Mouse (Mus musculus): ENCODE measurements around the gene Nipsnap2. TPM values are rescaled to one million over a fixed set of nuclear protein-coding genes. Genes with fewer than 3 reads are reported as not detected.
A peak's percentile ranks its signal among the peaks of the same experiment; 100 is the strongest.

Gene Nipsnap2
- polyA plus RNA-seq, 1 experiment from 2014 or later: 363 TPM

GRCm38 (mm10) chr5:129778996-129779716 is 54.3 kb downstream of the Nipsnap2 start:
- ATAC-seq (ENCODE audit: insufficient number of reproducible peaks, insufficient read depth, low FRiP score, low read depth): peak; percentile 83
- no peaks in the 10 kb centered on the region for H3K9me3 ChIP-seq (ENCODE audit: control insufficient read depth, low read length)
- H3K27me3 ChIP-seq (ENCODE audit: control insufficient read depth, insufficient read depth, low read length): no peaks in the 10 kb centered on the region
- 0 out of 4 replicates have a peak overlapping the region, but pooled peaks have one; percentile 29 to 39 for H3K27ac ChIP-seq (replicated peaks in 1 of 2; ENCODE audit: control insufficient read depth in 1 of 2, insufficient read depth in 1 of 2, low read depth in 2 of 2, low read length in 2 of 2)
- no peaks in the 10 kb centered on the region for H3K36me3 ChIP-seq (ENCODE audit: control insufficient read depth, insufficient read depth, low read length)
- H3K4me1 ChIP-seq (ENCODE audit: control insufficient read depth in 2 of 2, insufficient read depth in 2 of 2, low read length in 2 of 2): peaks cover 2 to 4% of the 10 kb centered on the region in 2 experiments; a peak in 1 of 4 replicates
- peak overlapping the region; percentile 77 for H3K9ac ChIP-seq (ENCODE audit: low read length)
- H3K4me2 ChIP-seq (ENCODE audit: low read length): peak overlapping the region; percentile 93
- under 1% methylated on average over 32 of the region's 32 CpGs for WGBS
- peak overlapping the region; percentile 54 to 62 for H3K4me3 ChIP-seq (ENCODE audit: control insufficient read depth in 1 of 2, insufficient read depth in 1 of 2, low read depth in 1 of 2, low read length in 2 of 2)

GRCm38 (mm10) chr5:129780131-129780530 is 55.3 kb downstream of the Nipsnap2 start:
- WGBS: 90% methylated on average over 3 of the region's 3 CpGs
- no peak overlapping the region for H3K4me2 ChIP-seq (ENCODE audit: low read length)

DNA sequence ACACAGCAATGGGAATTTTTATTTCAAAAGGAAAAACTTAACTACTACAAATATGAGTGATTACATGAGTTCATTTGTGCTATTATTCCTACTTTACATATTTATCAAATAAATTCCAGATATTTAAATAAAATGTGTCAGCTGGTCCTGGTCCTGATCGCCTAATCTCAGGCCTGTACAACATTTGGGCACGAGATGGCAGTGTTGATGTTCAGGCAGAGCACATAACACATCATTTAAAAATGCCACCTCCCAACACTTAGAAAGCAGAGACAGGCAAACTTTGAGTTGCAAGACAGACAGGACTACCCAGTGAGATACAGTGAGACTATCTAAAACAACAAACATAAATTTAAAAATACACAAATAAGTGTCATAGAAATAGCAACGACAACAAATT is 57.3 kb downstream of the Nipsnap2 start:
- Histone ChIP-seq H3K36me3 (ENCODE audit: control insufficient read depth, insufficient read depth, low read length) (no peaks in the 10 kb centered on the region), H3K4me3 (ENCODE audit: control insufficient read depth in 1 of 2, insufficient read depth in 1 of 2, low read depth in 1 of 2, low read length in 2 of 2) (no peak overlapping the region), H3K27ac (replicated peaks in 1 of 2; ENCODE audit: control insufficient read depth in 1 of 2, insufficient read depth in 1 of 2, low read depth in 2 of 2, low read length in 2 of 2) (no peak overlapping the region), H3K4me1 (ENCODE audit: control insufficient read depth in 2 of 2, insufficient read depth in 2 of 2, low read length in 2 of 2) (peaks cover 2 to 10% of the 10 kb centered on the region in 2 experiments; a peak in 3 of 4 replicates), H3K9ac (ENCODE audit: low read length) (no peak overlapping the region), H3K27me3 (ENCODE audit: control insufficient read depth, insufficient read depth, low read length) (no peaks in the 10 kb centered on the region), H3K4me2 (ENCODE audit: low read length) (no peak overlapping the region), H3K9me3 (ENCODE audit: control insufficient read depth, low read length) (no peaks in the 10 kb centered on the region)
- ATAC-seq (ENCODE audit: insufficient number of reproducible peaks, insufficient read depth, low FRiP score, low read depth): no peak
- WGBS: 39% methylated on average over 3 of the region's 3 CpGs

More at GRCm38 (mm10) chr5:129780131-129780530, 55.3 kb downstream of the Nipsnap2 start:
- Histone ChIP-seq H3K36me3 (ENCODE audit: control insufficient read depth, insufficient read depth, low read length) (no peaks in the 10 kb centered on the region), H3K27me3 (ENCODE audit: control insufficient read depth, insufficient read depth, low read length) (no peaks in the 10 kb centered on the region), H3K4me3 (ENCODE audit: control insufficient read depth in 1 of 2, insufficient read depth in 1 of 2, low read depth in 1 of 2, low read length in 2 of 2) (no peak overlapping the region), H3K9ac (ENCODE audit: low read length) (no peak overlapping the region), H3K9me3 (ENCODE audit: control insufficient read depth, low read length) (no peaks in the 10 kb centered on the region), H3K4me1 (ENCODE audit: control insufficient read depth in 2 of 2, insufficient read depth in 2 of 2, low read length in 2 of 2) (peaks cover 2 to 4% of the 10 kb centered on the region in 2 experiments; a peak in 1 of 4 replicates), H3K27ac (replicated peaks in 1 of 2; ENCODE audit: control insufficient read depth in 1 of 2, insufficient read depth in 1 of 2, low read depth in 2 of 2, low read length in 2 of 2) (no peak overlapping the region)
- no peak for ATAC-seq (ENCODE audit: insufficient number of reproducible peaks, insufficient read depth, low FRiP score, low read depth)

DNA sequence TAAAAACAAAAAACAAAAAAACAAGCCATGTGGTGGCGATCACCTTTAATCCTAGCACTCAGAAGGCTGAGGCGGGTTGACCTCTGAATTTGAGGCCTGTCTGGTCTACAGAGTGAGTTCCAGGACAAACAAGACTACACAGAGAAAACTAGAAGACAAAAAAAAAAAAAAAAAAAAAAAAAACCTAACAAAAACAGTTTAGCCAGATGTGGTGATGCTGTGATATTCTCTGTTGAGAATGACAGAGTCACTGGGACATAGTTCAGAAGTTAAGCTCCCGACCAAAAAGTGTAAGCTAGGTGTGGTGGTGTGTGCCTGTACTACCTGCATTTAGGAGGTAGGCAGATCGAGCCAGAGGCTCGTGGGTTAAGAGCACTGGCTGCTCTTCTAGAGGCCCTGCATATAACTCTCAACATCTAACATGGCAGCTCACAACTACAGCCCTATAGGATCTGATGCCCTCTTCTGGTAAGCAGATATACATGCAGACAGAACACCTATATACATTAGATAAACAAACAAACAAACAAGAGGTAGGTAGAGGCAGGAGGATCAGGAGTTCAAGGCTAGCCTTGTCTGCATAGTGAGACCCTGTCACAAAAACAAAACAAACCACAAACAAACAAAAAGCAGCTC is 60.5 kb downstream of the Nipsnap2 start:
- H3K9ac ChIP-seq (ENCODE audit: low read length): no peak overlapping the region
- 87% methylated on average over 5 of the region's 5 CpGs for WGBS
- peaks cover 20% of the 10 kb centered on the region for H3K36me3 ChIP-seq (ENCODE audit: control insufficient read depth, insufficient read depth, low read length)
- no peaks in the 10 kb centered on the region for H3K9me3 ChIP-seq (ENCODE audit: control insufficient read depth, low read length)
- H3K27ac ChIP-seq (replicated peaks in 1 of 2; ENCODE audit: control insufficient read depth in 1 of 2, insufficient read depth in 1 of 2, low read depth in 2 of 2, low read length in 2 of 2): no peak overlapping the region
- H3K4me1 ChIP-seq (ENCODE audit: control insufficient read depth in 2 of 2, insufficient read depth in 2 of 2, low read length in 2 of 2): peaks cover 0 to 20% of the 10 kb centered on the region in 2 experiments; a peak in 3 of 4 replicates
- H3K4me3 ChIP-seq (ENCODE audit: control insufficient read depth in 1 of 2, insufficient read depth in 1 of 2, low read depth in 1 of 2, low read length in 2 of 2): no peak overlapping the region
- no peak for ATAC-seq (ENCODE audit: insufficient number of reproducible peaks, insufficient read depth, low FRiP score, low read depth)
- H3K4me2 ChIP-seq (ENCODE audit: low read length): no peak overlapping the region
- H3K27me3 ChIP-seq (ENCODE audit: control insufficient read depth, insufficient read depth, low read length): no peaks in the 10 kb centered on the region

- H3K4me1 ChIP-seq (ENCODE audit: control insufficient read depth in 2 of 2, insufficient read depth in 2 of 2, low read length in 2 of 2): peaks cover 0 to 20% of the 10 kb centered on the region in 2 experiments; a peak in 3 of 4 replicates
- H3K4me3 ChIP-seq (ENCODE audit: control insufficient read depth in 1 of 2, insufficient read depth in 1 of 2, low read depth in 1 of 2, low read length in 2 of 2): peak overlapping the region; percentile 73 to 92; a peak in 3 of 4 replicates
- peak overlapping the region; percentile 99 for H3K9ac ChIP-seq (ENCODE audit: low read length)
- peak overlapping the region; percentile 94 for H3K4me2 ChIP-seq (ENCODE audit: low read length)
- H3K36me3 ChIP-seq (ENCODE audit: control insufficient read depth, insufficient read depth, low read length): peaks cover 28% of the 10 kb centered on the region
- no peak for ATAC-seq (ENCODE audit: insufficient number of reproducible peaks, insufficient read depth, low FRiP score, low read depth)
- no peaks in the 10 kb centered on the region for H3K27me3 ChIP-seq (ENCODE audit: control insufficient read depth, insufficient read depth, low read length)
- H3K9me3 ChIP-seq (ENCODE audit: control insufficient read depth, low read length): no peaks in the 10 kb centered on the region
- 74% methylated on average over 6 of the region's 6 CpGs for WGBS
- H3K27ac ChIP-seq (replicated peaks in 1 of 2; ENCODE audit: control insufficient read depth in 1 of 2, insufficient read depth in 1 of 2, low read depth in 2 of 2, low read length in 2 of 2): peak overlapping the region; percentile 95 to 99; a peak in 3 of 4 replicates
Observed at GRCm38 (mm10) chr5:129786161-129786560, 61.3 kb downstream of the Nipsnap2 start.

DNA sequence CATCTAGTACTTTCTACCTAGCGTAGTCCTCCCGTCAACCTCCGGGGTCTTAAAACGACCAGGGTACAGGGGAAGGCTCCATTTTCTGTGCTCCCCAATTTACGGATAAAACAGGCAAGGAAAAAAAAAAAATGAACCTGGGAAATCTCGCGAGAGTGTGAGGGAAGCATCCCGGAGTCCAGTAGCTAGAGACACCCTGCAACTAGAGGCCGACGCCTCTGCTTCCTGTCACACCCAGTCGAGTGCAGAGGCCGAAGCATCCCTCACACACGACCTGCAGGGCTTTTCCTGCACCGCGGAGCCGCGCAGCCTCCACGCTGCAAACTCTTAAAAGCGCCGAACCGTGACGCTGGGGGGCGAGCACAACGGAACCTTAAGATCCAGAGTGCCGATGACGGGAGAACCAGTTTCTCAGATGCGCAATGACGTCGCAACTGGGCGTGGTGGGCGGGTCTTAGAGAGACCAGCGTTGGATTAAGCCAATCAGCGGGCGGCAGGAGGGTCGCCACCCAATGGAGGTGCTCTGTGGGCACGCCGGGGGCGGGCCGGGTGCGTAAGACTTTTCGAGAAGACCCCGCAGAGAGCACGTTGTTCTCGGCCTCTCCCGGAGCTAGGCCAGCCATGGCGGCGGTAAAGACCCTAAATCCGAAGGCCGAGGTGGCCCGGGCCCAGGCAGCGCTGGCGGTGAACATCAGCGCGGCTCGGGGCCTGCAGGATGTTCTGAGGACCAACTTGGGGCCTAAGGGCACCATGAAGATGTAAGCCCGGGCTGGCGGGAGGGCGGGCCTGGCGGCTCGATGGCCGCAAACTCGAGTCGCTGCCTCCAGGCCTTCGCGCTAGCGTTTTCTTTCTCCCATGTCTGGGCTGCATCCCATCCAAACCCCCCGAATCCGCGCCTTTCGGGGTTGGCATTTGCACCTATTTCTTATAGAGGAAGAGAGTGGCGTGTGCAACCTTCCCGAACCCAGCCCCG is 62.2 kb downstream of the Nipsnap2 start, which contains the start of gene Psph:
Psph (minus strand) TSS at position 632 of the 973 bp plus-strand sequence.
- peak within 1 kb of the TSS; percentile 99 for H3K9ac ChIP-seq (ENCODE audit: low read length)
- H3K4me2 ChIP-seq (ENCODE audit: low read length): peak within 1 kb of the TSS; percentile 94
- peak; percentile 99 for ATAC-seq (ENCODE audit: insufficient number of reproducible peaks, insufficient read depth, low FRiP score, low read depth)
- peaks cover 37% of the 10 kb centered on the region for H3K36me3 ChIP-seq (ENCODE audit: control insufficient read depth, insufficient read depth, low read length)
- WGBS: under 1% methylated on average over 73 of the region's 73 CpGs
- H3K9me3 ChIP-seq (ENCODE audit: control insufficient read depth, low read length): no peaks in the 10 kb centered on the region
- H3K4me3 ChIP-seq (ENCODE audit: control insufficient read depth in 1 of 2, insufficient read depth in 1 of 2, low read depth in 1 of 2, low read length in 2 of 2): peak within 1 kb of the TSS; percentile 79 to 92
- peak within 1 kb of the TSS; percentile 95 to 99 for H3K27ac ChIP-seq (replicated peaks in 1 of 2; ENCODE audit: control insufficient read depth in 1 of 2, insufficient read depth in 1 of 2, low read depth in 2 of 2, low read length in 2 of 2)
- H3K27me3 ChIP-seq (ENCODE audit: control insufficient read depth, insufficient read depth, low read length): no peaks in the 10 kb centered on the region
- peaks cover 0 to 20% of the 10 kb centered on the region in 2 experiments; a peak in 3 of 4 replicates for H3K4me1 ChIP-seq (ENCODE audit: control insufficient read depth in 2 of 2, insufficient read depth in 2 of 2, low read length in 2 of 2)
